Mouse (Mus musculus) embryo, embryonic 10 days (tissue): Measurements from ENCODE around the gene Dusp21.

Experiments used
- DNase-seq: peaks from one replicate; pipeline ENCODE4 v3.0.0-alpha.2; 2015; ENCODE audit warnings: low spot score

Gene Dusp21

DNA sequence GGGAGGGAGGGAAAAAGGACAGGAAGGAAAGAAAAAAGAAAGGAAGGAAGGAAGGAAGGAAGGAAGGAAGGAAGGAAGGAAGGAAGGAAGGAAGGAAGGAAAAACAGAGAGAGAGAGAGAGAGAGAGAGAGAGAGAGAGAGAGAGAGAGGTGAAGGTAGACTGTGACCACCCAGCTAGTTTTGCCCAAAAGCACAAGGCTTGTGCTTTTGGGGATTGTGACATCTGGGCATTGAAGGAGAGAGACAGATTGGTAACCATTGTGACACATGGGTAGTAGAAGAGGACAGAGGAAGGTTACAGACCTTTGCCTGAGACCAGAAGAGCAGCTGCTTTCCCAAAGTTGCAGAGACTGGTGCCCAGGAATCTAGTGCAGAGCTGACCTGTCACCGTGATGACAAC is at the start of gene Dusp21:
Gene Dusp21 (plus strand): TSS at position 301 of the 400 bp plus-strand sequence.
- DNase-seq, result no peak

DNA sequence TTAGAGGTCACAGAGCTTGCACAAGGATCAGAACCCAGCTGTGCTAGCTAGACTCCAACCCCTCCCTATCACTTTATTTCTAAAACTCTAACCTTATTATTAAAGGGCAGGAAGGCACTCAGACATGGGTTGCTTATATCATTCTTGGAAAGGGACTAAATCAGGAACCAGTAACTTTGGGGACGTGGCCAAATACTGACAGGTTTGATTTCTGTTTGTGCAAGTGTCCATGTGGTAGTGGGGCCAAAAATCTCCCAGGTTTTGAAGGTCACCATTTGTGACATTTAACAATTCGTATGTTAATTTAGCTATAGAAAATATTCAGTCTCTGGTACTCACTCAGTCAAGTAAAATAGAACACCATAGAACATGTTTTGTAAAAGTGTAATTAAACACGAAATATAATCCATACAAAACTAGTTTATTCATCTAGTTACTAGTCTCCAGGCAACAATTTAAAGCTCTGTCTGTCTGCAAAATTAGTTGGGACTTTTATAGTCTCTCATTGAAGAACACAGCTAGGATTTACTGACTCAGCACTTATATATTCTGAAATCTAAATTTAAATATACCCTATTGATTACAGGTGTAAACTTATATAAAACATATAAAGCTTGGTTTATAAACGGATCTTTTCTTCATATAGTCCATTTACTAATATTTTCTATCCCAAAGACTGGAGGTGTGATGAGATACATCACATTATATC is 15.2 kb downstream of the Dusp21 start:
- no peak for DNase-seq

DNA sequence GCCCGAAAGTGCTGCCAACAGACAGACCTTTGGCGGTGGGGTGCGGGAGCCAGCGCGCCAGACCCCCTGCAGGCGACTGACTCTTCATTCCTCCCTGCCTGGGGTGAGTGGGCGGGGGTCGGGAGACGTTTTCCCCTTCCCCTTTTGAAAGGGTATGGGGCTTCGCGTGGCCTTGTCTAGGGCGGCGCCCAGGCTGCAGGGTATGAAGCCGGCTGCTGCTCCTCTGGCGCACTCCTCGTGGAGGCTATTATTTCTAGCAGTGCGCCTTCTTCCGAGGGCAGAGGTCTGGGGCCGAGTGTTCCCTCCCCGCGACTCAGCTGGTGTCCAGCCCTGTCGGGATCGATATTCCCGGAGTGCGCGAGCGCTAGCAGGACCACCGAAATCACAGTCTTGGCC is 16.1 kb downstream of the Dusp21 start:
- DNase-seq, result no peak

DNA sequence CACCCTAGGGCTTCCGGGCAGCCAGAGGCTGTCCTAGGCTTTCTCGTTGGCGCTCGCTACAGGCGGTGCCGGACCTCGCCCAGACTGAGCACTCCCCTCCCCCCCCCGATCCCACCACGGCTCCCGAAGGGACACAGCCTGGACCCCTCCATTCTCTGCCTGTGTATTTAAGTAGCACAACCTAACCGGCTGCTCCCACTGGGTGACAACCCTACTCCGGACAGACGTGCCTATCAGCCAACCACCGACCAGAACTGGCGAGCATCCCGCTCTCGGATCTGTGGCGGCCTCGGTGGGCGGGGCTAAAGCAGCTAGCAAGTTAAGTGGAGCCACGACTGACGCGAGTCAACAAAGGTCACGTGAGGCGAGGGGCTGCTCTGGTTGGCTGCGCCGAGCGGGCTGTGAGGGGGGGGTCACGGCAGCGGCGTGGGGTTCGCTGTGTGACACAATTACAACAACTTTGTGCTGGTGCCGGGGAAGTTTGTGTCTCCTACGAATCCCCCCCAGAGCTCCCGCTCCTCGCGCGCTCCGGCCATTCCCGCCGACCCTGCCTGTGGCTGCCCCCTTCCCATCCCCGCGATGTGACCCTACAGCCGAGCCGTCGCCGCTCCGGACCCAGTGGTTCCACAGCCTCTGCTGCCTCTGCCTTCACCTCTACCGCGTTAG is 16.7 kb downstream of the Dusp21 start, which contains the start of gene Kdm6a:
Gene Kdm6a (plus strand): TSS at position 384 of the 666 bp plus-strand sequence.
- DNase-seq, result peak; percentile 99

DNA sequence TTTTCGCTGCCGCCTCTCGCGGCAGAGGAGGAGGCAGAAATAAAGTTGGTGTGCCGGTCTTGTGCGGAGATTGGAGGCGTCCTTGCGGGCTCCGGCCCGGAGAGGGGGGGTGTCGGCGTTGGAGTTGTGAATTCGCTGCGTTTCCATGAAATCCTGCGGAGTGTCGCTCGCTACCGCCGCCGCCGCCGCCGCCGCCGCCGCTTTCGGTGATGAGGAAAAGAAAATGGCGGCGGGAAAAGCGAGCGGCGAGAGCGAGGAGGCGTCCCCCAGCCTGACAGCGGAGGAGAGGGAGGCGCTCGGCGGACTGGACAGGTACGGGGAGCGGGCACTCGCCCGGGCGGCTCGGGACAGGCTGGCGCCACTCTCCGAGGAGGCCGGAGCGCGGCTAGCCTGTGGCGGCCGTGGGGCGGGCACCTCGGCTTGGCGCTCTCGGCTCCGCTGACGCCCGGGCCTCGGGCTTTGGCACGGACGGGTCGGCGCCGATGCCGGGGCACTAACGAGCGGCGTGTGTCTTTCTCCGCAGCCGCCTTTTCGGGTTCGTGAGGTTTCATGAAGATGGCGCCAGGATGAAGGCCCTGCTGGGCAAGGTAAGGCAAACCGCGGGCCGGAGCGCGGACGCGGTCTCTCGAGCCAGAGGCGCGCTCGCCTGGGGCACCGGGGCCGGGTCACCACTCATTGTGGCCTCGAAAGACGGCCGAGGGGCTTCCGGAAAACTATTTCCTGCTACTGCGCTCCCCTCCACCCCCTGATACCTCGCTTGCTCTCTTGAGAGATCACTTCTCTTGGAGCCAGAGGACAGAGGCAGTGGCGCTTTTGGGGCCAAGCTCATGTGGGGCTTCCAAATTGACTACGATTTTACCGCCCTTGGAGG is 17.4 kb downstream of the Dusp21 start:
- peak; percentile 52 for DNase-seq

DNA sequence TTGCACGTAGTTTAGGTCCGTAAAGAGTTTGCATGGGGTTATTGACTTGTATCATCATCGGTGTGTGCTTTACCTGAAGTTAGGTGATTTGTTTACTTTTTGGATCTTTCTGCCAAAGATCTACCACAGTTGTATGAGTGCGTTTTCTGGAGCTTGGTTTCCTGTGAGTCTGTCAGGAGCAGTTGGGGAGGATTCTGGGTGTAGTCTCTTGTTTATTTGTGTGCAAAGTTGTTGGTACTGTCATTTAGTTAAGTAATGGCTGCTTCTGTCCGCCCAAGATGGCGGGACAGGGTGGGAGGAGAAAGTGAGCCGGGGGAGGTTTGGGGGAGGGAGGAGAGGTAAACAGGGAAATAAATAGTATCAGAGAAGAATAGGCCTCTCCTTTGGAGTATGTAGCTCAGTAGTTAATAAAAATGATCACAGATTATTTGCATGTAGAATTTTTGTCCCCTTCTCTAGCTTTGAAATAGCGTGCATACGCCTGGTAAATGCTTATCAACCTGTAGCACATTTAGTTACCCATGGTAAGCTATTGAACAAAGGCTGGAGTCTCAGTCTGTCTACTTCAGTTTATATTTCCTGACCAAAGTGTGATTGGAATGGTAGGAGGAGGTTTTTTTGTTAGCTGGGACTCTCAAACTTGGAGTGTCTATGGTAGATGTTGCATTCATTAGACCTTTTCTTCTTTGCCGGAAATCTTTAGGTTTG is 18.4 kb downstream of the Dusp21 start:
- peak; percentile 17 for DNase-seq

DNA sequence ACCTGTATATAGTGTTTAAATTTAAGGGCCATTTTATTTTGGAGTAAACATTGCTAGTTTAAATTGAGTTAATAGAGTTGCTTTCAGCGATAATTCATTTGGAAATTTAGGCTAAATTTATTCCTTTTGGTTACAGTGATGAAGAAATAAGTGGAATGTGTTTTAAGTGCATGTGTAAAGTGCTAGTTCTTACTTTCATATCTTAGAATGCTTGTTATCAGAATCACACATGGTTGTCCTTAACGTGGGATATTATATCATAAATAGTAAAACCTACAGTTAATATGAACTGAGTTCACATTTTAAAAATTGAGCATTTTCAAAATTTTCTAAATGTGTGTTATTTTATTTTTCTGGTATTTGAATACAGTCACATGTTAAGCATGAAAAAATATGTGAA is 19.5 kb downstream of the Dusp21 start:
- no peak for DNase-seq

DNA sequence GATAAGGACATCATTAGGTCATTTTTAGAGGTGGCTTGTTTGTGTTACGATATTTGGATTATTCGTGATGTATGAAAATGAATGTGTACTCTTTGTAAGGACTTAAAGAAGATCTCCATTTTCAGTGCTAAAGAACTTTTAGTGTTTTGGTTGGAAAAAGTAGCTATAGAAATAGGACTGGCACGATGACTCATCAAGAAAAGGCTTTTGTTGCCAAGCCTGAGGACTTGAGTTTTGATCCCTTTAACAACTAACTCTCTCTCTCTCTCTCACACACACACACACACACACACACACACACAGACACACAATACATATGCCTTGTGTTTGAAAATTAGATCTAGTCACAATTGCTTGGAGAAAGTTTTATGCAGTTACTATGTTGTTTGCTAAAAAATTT is 21.3 kb downstream of the Dusp21 start:
- DNase-seq, result no peak

DNA sequence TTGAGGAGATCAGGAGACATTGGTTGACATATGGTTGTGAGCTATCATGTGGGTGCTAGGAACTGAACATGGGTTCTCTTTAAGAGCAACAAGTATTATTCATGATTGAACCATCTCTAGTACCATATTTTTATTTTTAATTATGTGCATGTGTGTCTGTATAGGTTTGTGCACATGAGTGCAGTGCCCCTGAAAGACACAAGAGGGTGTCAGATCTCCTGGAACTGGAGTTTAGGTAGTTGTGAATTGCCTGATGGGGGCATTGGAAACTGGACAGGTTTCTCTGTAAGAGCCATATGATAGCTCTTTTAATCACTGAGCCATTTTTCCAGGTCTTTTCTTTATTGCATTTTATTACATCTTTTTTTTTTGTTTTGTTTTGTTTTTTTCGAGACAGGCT is 23.3 kb downstream of the Dusp21 start:
- no peak for DNase-seq

DNA sequence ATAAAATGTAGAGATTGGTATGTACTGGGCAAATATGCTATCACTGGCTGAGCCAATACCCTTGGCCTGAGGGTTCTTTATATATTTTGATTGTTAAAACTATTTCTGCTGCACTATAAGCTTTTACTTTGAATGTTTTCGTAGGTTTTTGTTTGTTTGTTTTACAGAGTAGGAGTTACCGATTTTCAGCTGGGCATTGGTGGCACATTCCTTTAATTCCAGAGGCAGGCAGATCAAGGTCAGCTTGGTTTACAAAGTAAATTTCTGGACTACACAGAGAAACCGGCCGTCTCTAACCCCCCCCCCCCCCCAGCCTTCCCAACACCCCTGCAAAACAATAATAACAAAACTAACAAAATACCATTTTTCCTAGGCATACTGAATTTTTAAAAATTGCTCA is 29.2 kb downstream of the Dusp21 start:
- DNase-seq, result no peak

DNA sequence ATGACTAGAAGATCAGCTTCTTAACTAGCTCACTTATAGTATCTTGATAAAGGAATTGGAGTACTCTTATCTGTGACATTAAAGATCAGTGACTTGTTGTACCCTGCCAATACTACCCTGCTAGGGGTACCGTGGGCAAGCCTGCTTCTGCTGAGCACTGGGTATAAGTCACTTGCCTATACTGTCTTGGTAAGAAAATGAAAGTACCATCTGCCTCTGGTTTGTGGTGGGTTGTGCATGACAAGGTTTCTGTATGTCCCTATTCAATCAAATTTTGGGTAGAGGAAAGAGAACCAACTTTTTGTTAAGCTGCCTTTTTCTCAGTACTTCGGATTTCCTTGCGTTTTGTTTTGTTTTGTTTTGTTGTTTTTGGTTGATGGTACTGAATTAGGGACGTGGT is 32.1 kb downstream of the Dusp21 start:
- no peak for DNase-seq

DNA sequence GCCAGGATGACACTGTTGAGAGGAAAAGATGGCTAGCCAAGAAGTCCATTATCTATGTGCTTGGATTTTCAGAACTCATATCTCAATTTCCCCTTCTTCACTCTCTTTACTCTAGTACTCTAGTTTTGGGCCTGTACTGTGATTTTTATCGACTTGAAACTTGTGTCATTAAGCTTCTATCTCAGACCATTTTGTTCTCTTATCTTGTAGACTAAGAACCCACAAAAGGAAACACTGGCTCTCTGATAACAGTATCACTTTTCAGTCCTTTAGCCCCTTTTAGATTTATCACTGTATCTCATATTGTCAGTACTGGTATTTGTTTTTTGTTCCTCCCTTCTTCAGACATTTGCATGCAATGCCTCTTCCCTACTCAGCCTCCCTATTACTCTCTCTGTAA is 33.8 kb downstream of the Dusp21 start:
- no peak for DNase-seq

DNA sequence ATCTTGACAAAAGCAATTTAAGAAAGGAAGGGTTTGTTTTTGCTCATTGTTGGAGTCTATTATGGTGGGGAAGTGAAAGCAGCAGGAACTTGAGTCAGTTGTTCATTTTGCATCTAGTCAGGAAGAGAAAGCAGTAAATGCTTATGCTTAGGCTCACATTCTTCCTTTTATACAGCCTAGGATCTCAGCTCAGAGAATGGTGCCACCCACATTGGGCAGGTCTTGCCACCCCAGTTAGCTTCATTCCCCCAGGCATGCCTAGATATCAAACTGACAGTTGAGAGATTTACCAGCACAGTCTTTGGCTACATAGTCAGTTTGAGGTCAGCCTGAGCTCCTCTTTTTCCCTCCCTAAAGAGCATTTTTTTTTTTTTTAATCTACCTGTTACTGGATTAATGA is 41.5 kb downstream of the Dusp21 start:
- DNase-seq, result no peak

DNA sequence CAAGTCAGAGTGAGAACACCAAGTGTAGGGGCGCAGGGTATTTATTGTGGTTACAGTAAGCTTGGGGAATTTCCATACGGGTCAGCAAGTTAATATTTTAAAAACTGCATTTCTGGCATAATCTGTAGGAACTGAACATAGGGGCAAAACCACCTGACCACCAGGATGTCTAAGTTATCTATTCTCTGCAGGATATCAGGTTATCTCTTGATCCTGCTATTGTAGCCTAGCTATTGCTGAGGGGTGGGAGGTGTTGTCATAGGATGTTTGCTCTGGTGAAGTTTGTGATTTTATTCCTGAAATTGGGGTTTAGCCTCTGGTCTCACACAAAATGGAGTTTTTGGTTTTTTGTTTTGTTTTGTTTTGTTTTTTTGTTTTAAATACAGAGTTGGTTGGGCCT is 42.6 kb downstream of the Dusp21 start:
- DNase-seq, result no peak
